Mouse (Mus musculus) heart, embryonic 15.5 days (tissue): ENCODE data around the gene Armh4. TPM values are rescaled to one million over a fixed set of nuclear protein-coding genes. Genes with fewer than 3 reads are reported as not detected.

Experiments
- ATAC-seq: fragments of 200-750 bp; cut with Nextera tagmentation; replicated peaks from 2 replicates; pipeline ENCODE4 v1.8.0; 2017; ENCODE audit warnings: low read depth, moderate TSS enrichment; ENCODE audit not compliant: insufficient number of reproducible peaks, insufficient read depth, low FRiP score
- H3K27ac ChIP-seq: fragments of 300-500 bp; sonication (generic); 2 replicates; pipeline ENCODE4 v1.5.1; 2015; ENCODE audit warnings: mild to moderate bottlenecking, inconsistent platforms
- H3K27me3 ChIP-seq: fragments of 300-500 bp; sonication (generic); 2 replicates; pipeline ENCODE4 v1.6.1; 2015; ENCODE audit warnings: inconsistent platforms
- H3K36me3 ChIP-seq: fragments of 300-500 bp; sonication (generic); 2 replicates; pipeline ENCODE4 v1.6.1; 2015; ENCODE audit warnings: mild to moderate bottlenecking, inconsistent platforms
- H3K4me1 ChIP-seq: fragments of 300-500 bp; sonication (generic); replicated peaks from 2 replicates; pipeline ENCODE4 v1.6.1; 2015; ENCODE audit warnings: inconsistent platforms
- H3K4me2 ChIP-seq: fragments of 300-500 bp; sonication (generic); 2 replicates; pipeline ENCODE4 v1.6.1; 2015; ENCODE audit warnings: inconsistent platforms, mild to moderate bottlenecking, moderate library complexity
- H3K4me3 ChIP-seq: fragments of 300-500 bp; sonication (generic); 2 replicates; pipeline ENCODE4 v1.5.1; 2015; ENCODE audit warnings: mild to moderate bottlenecking, inconsistent platforms
- H3K9ac ChIP-seq: fragments of 300-500 bp; sonication (generic); 2 replicates; pipeline ENCODE4 v1.6.1; 2015; ENCODE audit warnings: mild to moderate bottlenecking, inconsistent platforms
- H3K9me3 ChIP-seq: fragments of 300-500 bp; sonication (generic); replicated peaks from 2 replicates; pipeline ENCODE4 v1.6.1; 2016; ENCODE audit warnings: inconsistent platforms
- WGBS: fragments of 180-500 bp; shearing (Covaris S2); methylation state at CpG from one replicate; pipeline ENCODE4 v1.1.7; 2015; ENCODE audit warnings: mixed read lengths; 5-methylcytosine and 5-hydroxymethylcytosine counted together
- polyA plus RNA-seq: library from polyadenylated mRNA; unstranded; fragments of >200 nt; fragmentation: Nextera tagmentation; extraction: Ambion mirVana; gene quantifications from 2 replicates; pipeline ENCODE4 v1.2.1, GENCODE M21; 2015

Armh4 gene
- polyA plus RNA-seq, 1 experiment from 2014 or later = 40.7 TPM

- ATAC-seq = no peak
- Histone ChIP-seq H3K4me1 (no peaks in the 10 kb centered on the region), H3K27me3 (no peaks in the 10 kb centered on the region), H3K9ac (no peak overlapping the region), H3K4me2 (no peak overlapping the region), H3K36me3 (no peaks in the 10 kb centered on the region), H3K9me3 (no peaks in the 10 kb centered on the region), H3K4me3 (no peak overlapping the region), H3K27ac (no peak overlapping the region)
- WGBS = 63% methylated on average over 4 of the region's 4 CpGs
Observed at GRCm38 (mm10) chr14:49626055-49626454, 157.1 kb downstream of the Armh4 start.

Other genes starting within 250 kb of the Armh4 start
- not detected in 2 replicates for gene Olfr722, start 118.6 kb upstream of the Armh4 start, polyA plus RNA-seq
- gene Olfr723, start 148.4 kb upstream of the Armh4 start, polyA plus RNA-seq = not detected in 2 replicates
- gene Olfr724, start 179.9 kb upstream of the Armh4 start, polyA plus RNA-seq = not detected in 2 replicates